Mouse (Mus musculus) forebrain, embryonic 12.5 days (tissue): ENCODE results near the gene Gm17332. TPM values are rescaled to one million over a fixed set of nuclear protein-coding genes. Genes with fewer than 3 reads are reported as not detected.
"Not testable (repeated sequence)": the region's sequence is repeated elsewhere in the genome, so short reads cannot be mapped to it uniquely, and the experiment has no call there.

Source experiments
- ATAC-seq: fragments of 200-750 bp; cut with Nextera tagmentation; 2 replicates; pipeline ENCODE4 v1.8.0; 2017; ENCODE audit warnings: moderate TSS enrichment; ENCODE audit not compliant: low FRiP score
- H3K27ac ChIP-seq: fragments of 300-500 bp; sonication (generic); 2 replicates; pipeline ENCODE4 v1.5.1; 2016; ENCODE audit warnings: mild to moderate bottlenecking
- H3K27me3 ChIP-seq: fragments of 300-500 bp; sonication (generic); 2 replicates; pipeline ENCODE4 v1.6.1; 2016; ENCODE audit warnings: mild to moderate bottlenecking
- H3K36me3 ChIP-seq: fragments of 300-500 bp; sonication (generic); replicated peaks from 2 replicates; pipeline ENCODE4 v1.6.1; 2016; ENCODE audit warnings: mild to moderate bottlenecking
- H3K4me1 ChIP-seq: fragments of 300-500 bp; sonication (generic); 2 replicates; pipeline ENCODE4 v1.6.1; 2016
- H3K4me2 ChIP-seq: fragments of 300-500 bp; sonication (generic); 2 replicates; pipeline ENCODE4 v1.6.1; 2016; ENCODE audit warnings: mild to moderate bottlenecking, moderate library complexity
- H3K4me3 ChIP-seq: fragments of 300-500 bp; sonication (generic); replicated peaks from 2 replicates; pipeline ENCODE4 v1.5.1; 2016; ENCODE audit warnings: mild to moderate bottlenecking
- H3K9ac ChIP-seq: fragments of 300-500 bp; sonication (generic); 2 replicates; pipeline ENCODE4 v1.6.1; 2016; ENCODE audit warnings: mild to moderate bottlenecking
- H3K9me3 ChIP-seq: fragments of 300-500 bp; sonication (generic); 2 replicates; pipeline ENCODE4 v1.6.1; 2016
- WGBS: fragments of 180-500 bp; shearing (Covaris S2); methylation state at CpG from one replicate; pipeline ENCODE4 v1.1.7; 2016; 5-methylcytosine and 5-hydroxymethylcytosine counted together
- polyA plus RNA-seq: library from polyadenylated mRNA; unstranded; fragments of >200 nt; fragmentation: Nextera tagmentation; extraction: Ambion mirVana; gene quantifications from 2 replicates; pipeline ENCODE4 v1.2.1, GENCODE M21; 2016

Gm17332 gene
- polyA plus RNA-seq = not detected in 2 replicates

DNA sequence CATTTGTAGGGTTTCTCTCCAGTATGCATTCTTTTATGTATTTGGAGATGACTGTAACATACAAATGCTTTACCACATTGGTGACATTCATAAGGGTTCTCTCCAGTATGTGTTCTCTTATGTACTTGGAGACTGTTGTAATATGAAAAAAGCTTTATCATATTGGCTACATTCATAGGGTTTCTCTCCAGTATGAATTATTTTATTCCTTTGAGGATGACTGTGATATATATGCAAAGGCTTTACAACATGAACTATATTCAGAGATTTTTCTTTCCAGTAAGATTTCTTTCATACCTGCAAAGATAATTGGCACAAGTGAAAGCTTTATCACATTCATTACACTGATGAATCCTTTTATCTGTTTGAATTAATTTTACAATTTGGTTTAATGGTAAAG lies at the start of gene Gm17332:
Gm17332 (minus strand) TSS at position 101 of the 400 bp plus-strand sequence.
- Histone ChIP-seq H3K27me3 (no peaks in the 10 kb centered on the region), H3K4me2 (no peak within 1 kb of the TSS), H3K9me3 (peaks cover 5% of the 10 kb centered on the region), H3K4me1 (no peaks in the 10 kb centered on the region), H3K4me3 (no peak within 1 kb of the TSS), H3K36me3 (no peaks in the 10 kb centered on the region), H3K9ac (no peak within 1 kb of the TSS), H3K27ac (no peak within 1 kb of the TSS)
- no peak for ATAC-seq

GRCm38 (mm10) chr11:31229966-31230365 lies 47.7 kb upstream of the Gm17332 start:
- H3K4me1 ChIP-seq = no peaks in the 10 kb centered on the region
- H3K4me2 ChIP-seq = no peak overlapping the region
- H3K36me3 ChIP-seq = no peaks in the 10 kb centered on the region
- no peak overlapping the region for H3K27ac ChIP-seq
- no peak for ATAC-seq
- H3K27me3 ChIP-seq = no peaks in the 10 kb centered on the region
- H3K9me3 ChIP-seq = no peaks in the 10 kb centered on the region
- no peak overlapping the region for H3K4me3 ChIP-seq
- H3K9ac ChIP-seq = no peak overlapping the region
- 78% methylated on average over 4 of the region's 4 CpGs for WGBS

DNA sequence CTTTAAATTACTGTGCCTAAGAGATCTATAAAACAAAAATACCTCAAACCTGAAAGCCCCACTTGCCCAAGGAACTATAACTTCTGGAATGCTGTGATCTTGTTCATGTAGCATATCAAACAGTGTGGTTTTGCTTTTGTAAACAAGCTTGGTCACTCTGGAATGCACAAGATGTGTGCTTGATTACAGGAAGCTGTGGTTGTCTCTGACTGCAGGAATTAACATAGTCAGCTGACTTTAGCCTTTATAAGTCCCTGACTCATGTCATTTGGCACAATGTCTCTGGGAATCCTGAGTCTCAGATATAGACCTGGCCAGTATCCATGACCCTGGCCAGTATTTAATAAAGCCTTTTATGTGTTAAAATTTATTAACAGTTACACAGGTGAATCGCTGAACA lies 43.1 kb upstream of the Gm17332 start:
- no peak for ATAC-seq
- Histone ChIP-seq H3K9ac (no peak overlapping the region), H3K27ac (no peak overlapping the region), H3K4me2 (no peak overlapping the region), H3K4me3 (no peak overlapping the region), H3K9me3 (no peaks in the 10 kb centered on the region), H3K36me3 (no peaks in the 10 kb centered on the region), H3K4me1 (no peaks in the 10 kb centered on the region), H3K27me3 (no peaks in the 10 kb centered on the region)
- 96% methylated on average over 1 of the region's 1 CpGs for WGBS

DNA sequence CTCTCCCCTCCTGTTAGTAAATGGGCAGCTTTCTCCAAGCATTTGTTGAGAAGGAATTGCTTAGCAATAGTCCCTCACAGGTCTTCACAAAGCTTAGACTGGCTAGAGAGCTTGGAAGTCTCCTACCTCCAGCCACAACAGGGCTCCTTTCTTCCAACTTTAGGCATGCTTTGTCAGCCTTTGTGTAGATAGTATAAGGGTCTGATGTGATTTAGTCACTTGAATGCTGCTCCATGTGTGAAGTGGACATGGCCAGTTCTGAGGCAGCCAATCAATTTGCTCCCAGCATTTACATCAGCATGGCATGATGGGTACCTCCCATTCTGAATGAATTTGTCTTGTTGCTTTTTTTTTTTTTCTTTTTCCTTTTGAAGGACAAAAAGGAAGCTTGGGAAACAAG lies 35.7 kb upstream of the Gm17332 start:
- Histone ChIP-seq H3K27me3 (no peaks in the 10 kb centered on the region), H3K9ac (no peak overlapping the region), H3K4me2 (no peak overlapping the region), H3K4me3 (no peak overlapping the region), H3K27ac (no peak overlapping the region), H3K36me3 (no peaks in the 10 kb centered on the region), H3K9me3 (no peaks in the 10 kb centered on the region), H3K4me1 (no peaks in the 10 kb centered on the region; the same call in 1 of the 2 replicates)
- ATAC-seq = peak; percentile 58; the same call in 1 of the 2 replicates

DNA sequence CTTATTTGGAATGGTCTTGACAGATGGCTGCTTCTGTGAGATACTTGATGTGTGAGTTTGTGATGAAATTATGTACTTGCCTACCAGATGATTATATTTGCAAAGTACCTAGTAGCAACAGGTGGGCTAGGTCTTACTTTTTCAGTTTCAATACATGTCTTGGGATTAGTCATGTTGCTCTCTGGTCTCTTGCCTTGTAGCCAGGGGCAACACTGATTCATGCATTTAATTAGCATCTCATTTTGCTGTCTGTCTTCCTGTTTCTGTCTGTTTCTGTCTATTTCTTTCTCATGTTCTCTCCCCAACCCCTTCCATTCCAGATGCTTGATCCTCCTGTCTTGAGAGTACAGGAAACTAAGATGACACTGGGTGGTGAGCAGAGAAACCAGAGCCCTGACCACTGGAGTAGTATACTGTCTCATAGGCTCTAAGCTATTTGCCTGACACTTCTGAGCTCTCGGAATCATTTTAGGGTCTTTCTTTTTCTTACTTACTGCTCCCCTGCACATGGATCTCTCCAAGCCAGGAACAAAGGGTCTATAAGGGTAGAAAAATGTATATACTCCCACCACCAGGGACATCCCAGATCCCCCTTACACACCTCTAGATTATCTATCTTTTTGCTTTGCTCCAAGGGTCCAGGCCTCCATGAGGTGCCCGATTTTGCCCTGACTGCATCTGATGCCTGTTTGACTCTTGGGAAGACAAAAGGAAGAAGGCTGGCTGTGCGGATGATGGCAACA lies 13.5 kb upstream of the Gm17332 start:
- H3K27ac ChIP-seq = no peak overlapping the region
- ATAC-seq = no peak
- no peak overlapping the region for H3K9ac ChIP-seq
- no peaks in the 10 kb centered on the region for H3K9me3 ChIP-seq
- H3K27me3 ChIP-seq = no peaks in the 10 kb centered on the region
- 85% methylated on average over 3 of the region's 3 CpGs for WGBS
- no peak overlapping the region for H3K4me3 ChIP-seq
- H3K4me2 ChIP-seq = no peak overlapping the region
- no peaks in the 10 kb centered on the region for H3K36me3 ChIP-seq
- peaks cover 11% of the 10 kb centered on the region; the same call in 1 of the 2 replicates for H3K4me1 ChIP-seq

DNA sequence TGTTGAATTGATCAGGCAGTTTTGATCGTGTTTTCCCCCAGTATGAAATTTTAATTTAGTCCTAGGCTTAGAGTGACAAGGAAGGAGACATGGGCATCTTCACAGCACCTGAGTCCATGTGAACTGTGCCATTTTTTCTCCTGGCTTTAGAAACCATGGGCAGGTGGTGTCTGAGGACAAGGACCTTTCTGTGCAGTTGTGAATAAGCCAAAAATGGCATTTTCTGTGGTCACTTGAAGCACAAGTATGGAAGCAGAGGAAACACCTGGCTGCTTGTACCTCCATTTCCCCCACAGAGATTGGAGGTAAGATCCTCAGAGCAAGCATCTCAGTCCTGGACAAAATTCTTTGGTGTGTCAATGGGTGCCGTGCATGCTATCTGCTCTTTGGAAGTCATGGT lies 12.5 kb upstream of the Gm17332 start:
- Histone ChIP-seq H3K27ac (no peak overlapping the region), H3K4me3 (no peak overlapping the region)
- ATAC-seq = no peak

DNA sequence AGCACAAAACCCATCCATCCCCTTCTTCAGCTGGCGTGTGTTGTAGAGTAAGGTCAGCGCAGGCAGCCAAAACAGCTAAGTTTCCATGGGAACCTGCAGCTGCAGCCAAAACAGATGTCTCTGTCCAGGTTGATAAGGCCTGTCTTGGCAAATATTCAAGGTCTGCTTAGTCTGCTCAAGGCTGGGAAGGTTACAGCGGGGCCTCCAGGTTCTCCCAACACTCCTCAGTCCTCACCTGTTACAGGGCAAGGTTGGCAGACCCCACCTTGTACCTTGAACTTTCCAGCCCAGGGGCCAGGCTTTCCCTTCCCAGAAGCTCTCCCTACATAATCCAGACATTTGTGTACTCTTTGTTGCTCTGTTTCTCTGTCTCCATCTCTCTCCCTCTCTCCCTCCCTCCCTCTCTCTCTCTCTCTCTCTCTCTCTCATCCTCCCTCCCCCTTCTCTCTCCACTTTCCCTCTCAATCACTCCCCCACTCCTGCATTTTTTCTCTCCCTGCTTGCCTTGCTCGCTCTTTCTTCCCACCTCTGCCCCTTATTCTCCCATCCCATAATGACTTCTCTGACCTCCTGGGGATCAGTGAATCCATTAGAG lies 12.1 kb downstream of the Gm17332 start:
- H3K4me1 ChIP-seq = peaks cover 9% of the 10 kb centered on the region
- H3K9ac ChIP-seq = no peak overlapping the region
- no peaks in the 10 kb centered on the region for H3K36me3 ChIP-seq
- ATAC-seq = peak; percentile 37; the same call in 1 of the 2 replicates
- H3K27me3 ChIP-seq = no peaks in the 10 kb centered on the region
- 15% methylated on average over 4 of the region's 4 CpGs for WGBS
- H3K9me3 ChIP-seq = no peaks in the 10 kb centered on the region
- H3K4me2 ChIP-seq = peak overlapping the region; percentile 62
- peak overlapping the region; percentile 48 for H3K4me3 ChIP-seq
- no peak overlapping the region for H3K27ac ChIP-seq

More for the DNA sequence above, 12.5 kb upstream of the Gm17332 start:
- H3K4me2 ChIP-seq = no peak overlapping the region
- no peaks in the 10 kb centered on the region for H3K36me3 ChIP-seq
- H3K9ac ChIP-seq = no peak overlapping the region
- no peaks in the 10 kb centered on the region for H3K27me3 ChIP-seq
- no peaks in the 10 kb centered on the region for H3K9me3 ChIP-seq
- H3K4me1 ChIP-seq = peaks cover 11% of the 10 kb centered on the region; the same call in 1 of the 2 replicates
- 91% methylated on average over 2 of the region's 2 CpGs for WGBS

DNA sequence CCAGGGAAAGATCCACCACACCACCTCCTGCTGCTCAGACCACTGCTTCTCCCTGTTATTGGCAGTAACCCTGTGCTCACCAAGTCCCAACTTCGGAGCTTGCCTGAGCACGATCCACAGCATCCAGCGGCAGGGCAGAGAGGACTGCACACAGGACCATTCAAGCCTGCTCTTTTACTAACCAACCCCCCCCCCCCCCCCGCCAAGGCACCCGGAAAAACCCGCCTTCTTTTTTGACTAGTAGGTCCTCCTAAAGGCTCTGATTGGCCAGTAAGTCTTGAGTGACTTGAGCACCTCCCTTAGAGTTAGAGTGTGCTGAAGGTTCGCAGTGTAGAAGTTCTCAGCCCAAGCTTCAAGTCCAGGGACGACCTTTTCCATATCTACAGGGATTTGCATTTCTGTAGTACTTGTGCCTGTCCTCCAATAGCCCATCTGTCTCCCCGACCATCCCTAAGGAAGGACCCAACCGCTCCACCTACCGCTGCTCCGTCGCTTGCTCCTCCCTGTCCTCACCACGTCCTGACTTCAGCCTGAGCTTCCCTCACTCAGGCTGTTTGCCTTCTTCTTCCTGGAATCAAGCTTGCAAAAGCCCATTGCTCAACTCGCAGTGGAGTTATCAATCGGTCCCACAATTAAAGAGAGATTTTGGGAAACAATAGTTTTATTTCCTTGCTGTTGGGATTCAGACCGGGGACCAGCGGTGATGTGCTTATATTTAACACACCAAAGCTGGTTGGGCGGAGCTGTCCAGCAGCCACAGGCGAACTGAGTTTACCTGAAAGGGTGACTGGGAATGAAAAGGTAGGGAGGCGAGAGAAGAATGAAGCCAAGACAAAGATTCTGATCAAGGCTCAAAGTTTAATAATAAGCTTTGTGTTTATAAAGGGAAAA lies 12.9 kb downstream of the Gm17332 start:
- WGBS = under 1% methylated on average over 21 of the region's 21 CpGs
- peak overlapping the region; percentile 48 for H3K4me3 ChIP-seq
- peak; percentile 92 for ATAC-seq
- H3K4me1 ChIP-seq = peaks cover 9% of the 10 kb centered on the region
- H3K9ac ChIP-seq = peak overlapping the region; percentile 44; the same call in 1 of the 2 replicates
- H3K4me2 ChIP-seq = peak overlapping the region; percentile 62
- no peaks in the 10 kb centered on the region for H3K9me3 ChIP-seq
- no peak overlapping the region for H3K27ac ChIP-seq
- no peaks in the 10 kb centered on the region for H3K27me3 ChIP-seq
- no peaks in the 10 kb centered on the region for H3K36me3 ChIP-seq

- H3K36me3 ChIP-seq = no peaks in the 10 kb centered on the region
- 53% methylated on average over 2 of the region's 2 CpGs for WGBS
- no peak overlapping the region for H3K9ac ChIP-seq
- peaks cover 9% of the 10 kb centered on the region for H3K4me1 ChIP-seq
- H3K27me3 ChIP-seq = no peaks in the 10 kb centered on the region
- H3K4me3 ChIP-seq = peak overlapping the region; percentile 48
- H3K4me2 ChIP-seq = peak overlapping the region; percentile 62
- no peak overlapping the region for H3K27ac ChIP-seq
- no peaks in the 10 kb centered on the region for H3K9me3 ChIP-seq
- no peak for ATAC-seq
Observed at GRCm38 (mm10) chr11:31168831-31169160, 13.5 kb downstream of the Gm17332 start.

GRCm38 (mm10) chr11:31157021-31157420 lies 25.2 kb downstream of the Gm17332 start:
- Histone ChIP-seq H3K27ac (no peak overlapping the region), H3K4me1 (no peaks in the 10 kb centered on the region), H3K4me3 (no peak overlapping the region), H3K4me2 (no peak overlapping the region), H3K27me3 (no peaks in the 10 kb centered on the region), H3K36me3 (no peaks in the 10 kb centered on the region), H3K9me3 (no peaks in the 10 kb centered on the region), H3K9ac (no peak overlapping the region)
- WGBS = 89% methylated on average over 3 of the region's 3 CpGs
- no peak for ATAC-seq

DNA sequence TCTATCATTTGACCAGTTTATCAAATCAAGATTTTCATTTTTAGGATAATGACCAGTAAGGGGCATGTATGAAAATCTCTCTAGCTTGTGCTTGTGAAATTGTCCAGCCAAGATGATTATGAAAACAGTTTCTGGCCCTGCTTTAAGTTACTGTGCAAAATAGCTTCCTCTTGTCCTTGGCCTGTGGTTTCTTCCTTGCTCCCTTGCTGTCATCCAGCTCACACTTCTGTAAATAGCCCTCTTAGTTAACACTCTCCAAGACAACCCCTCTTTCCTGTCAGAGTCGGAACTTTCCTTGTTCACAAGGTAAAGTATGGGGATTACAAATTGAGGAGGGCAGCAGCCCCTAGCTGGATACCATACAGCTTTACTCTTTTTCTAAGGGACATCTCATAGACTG lies 43.9 kb downstream of the Gm17332 start:
- not testable (repeated sequence) for H3K4me2 ChIP-seq

DNA sequence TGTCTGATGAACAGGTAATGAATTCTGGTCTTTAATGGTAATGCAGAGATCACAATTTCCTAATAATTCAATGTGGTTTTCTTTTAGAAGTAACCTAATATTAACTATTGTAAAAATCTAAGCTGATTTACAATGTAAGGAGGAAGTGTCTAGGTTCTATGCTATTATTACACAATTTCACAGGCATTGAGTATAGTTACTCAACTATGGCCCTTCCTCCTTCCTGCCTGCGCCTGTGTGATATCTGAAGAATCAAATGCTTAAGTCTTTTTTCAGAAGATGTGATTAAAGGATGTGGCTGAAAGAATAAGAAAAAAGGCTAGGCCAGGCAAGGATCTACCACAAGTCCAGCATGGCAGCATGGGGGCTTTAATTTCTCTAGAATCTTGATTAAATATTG lies 47.4 kb downstream of the Gm17332 start:
- H3K4me2 ChIP-seq, ATAC-seq, H3K4me3 ChIP-seq, H3K9ac ChIP-seq, H3K27me3 ChIP-seq, H3K4me1 ChIP-seq, H3K27ac ChIP-seq, H3K9me3 ChIP-seq, H3K36me3 ChIP-seq: not testable (repeated sequence)
- 83% methylated on average over 1 of the region's 1 CpGs for WGBS

More for the DNA sequence above, 43.9 kb downstream of the Gm17332 start:
- H3K4me1 ChIP-seq, H3K27me3 ChIP-seq, H3K9me3 ChIP-seq, H3K9ac ChIP-seq, ATAC-seq, H3K36me3 ChIP-seq, H3K27ac ChIP-seq, H3K4me3 ChIP-seq: not testable (repeated sequence)
- 76% methylated on average over 1 of the region's 1 CpGs for WGBS
